12 mouse cellular contexts compared by ENCODE assay signal in the genomic region with DNA sequence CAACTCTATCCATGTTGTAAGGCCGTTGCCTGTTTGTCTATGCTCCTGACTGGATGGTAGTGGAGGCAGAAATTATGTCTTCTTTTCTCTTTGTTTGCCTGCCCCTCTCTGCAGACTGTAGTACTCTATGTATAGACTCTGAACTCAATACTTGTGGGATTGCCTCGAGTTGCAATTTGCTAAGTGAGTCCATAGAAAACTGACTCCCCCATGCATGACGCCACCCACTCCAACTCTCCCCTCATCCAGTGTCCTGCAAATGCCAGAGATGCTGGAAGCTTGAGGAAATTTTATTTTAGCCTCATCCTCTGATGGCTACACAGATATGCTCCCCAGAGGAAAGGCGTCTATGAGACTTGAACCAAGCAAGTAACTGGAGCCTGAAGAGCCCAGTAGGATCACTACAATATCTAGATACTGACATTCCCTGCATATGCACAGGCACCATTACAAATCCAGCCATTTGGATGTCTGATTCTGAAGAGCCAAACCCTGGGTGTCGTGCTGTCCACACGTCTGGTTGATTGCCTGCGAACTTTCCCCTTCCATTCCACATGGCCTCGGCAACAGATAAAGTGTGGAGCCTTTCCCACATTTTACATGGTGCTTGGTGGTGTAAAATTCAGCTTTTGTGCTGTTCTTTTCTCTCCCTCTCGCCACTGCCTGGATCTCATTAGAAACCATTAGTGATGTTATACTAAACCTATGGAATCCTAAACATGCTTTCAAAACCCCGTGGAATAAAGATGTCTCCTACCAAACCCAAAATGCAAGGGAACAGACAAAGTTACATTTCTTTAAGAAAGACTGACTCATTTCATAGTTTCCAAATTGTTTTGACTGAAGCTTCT. TPM values are rescaled to one million over a fixed set of nuclear protein-coding genes. Genes with fewer than 3 reads are reported as not detected.
DNase-seq lines count a peak whose midpoint lies in the region; ATAC-seq and TF ChIP-seq lines count a peak whose summit lies in the region.
"Had no signal": no experiment of that assay in that cellular context is flagged by ENCODE, and none has a peak within 500 bp of the region (broad histone marks: within the 10 kb centered on the region; RNA-seq: fewer than 3 reads in every experiment).

No protein-coding gene starts in this region.

- H3K9me3 ChIP-seq in heart, embryonic 12.5 days (replicated peaks): no peaks in the 10 kb centered on the region
- no peaks in the 10 kb centered on the region for H3K9me3 ChIP-seq in kidney, postnatal 0 days (replicated peaks; ENCODE audit: low read length)
- no peaks in the 10 kb centered on the region for H3K9me3 ChIP-seq in liver, embryonic 12.5 days (replicated peaks)
- H3K9me3 ChIP-seq: forebrain, embryonic 15.5 days; liver, embryonic 13.5 days had no signal

- no peak overlapping the region for H3K4me3 ChIP-seq in heart, embryonic 12.5 days
- H3K4me3 ChIP-seq in kidney, postnatal 0 days (replicated peaks; ENCODE audit: low read depth, low read length): no peak overlapping the region
- H3K4me3 ChIP-seq in embryonic fibroblast, embryonic 13.5 days (ENCODE audit: insufficient read depth, low read length): no peak overlapping the region
- H3K4me3 ChIP-seq in liver, embryonic 12.5 days: no peak overlapping the region
- H3K4me3 ChIP-seq: forebrain, embryonic 15.5 days; liver, embryonic 13.5 days had no signal

- no peak for DNase-seq in heart, postnatal 36 days
- DNase-seq in kidney, postnatal 0 days (ENCODE audit: low spot score): no peak
- no peak for DNase-seq in kidney, adult 11 months
- peak; percentile 79 for DNase-seq in NIH3T3 (ENCODE audit: low read depth)
- DNase-seq in spleen, adult 18-20 months: no peak
- DNase-seq: adrenal gland, postnatal 10 days; liver, embryonic 13.5 days had no signal

- intact Hi-C loops in heart, postnatal 36 days (cut with DNase I): loop anchor here (2.0 kb wide), 1 partner anchor 39 kb away; a partner anchor contains a TSS

- peak overlapping the region; percentile 53 for H3K27ac ChIP-seq in heart, embryonic 12.5 days (ENCODE audit: poor library complexity, severe bottlenecking)
- H3K27ac ChIP-seq in kidney, postnatal 0 days: 0 out of 2 replicates have a peak overlapping the region, but pooled peaks have one; percentile 32
- H3K27ac ChIP-seq in embryonic fibroblast, embryonic 13.5 days (ENCODE audit: insufficient read depth, low read length): peak overlapping the region; percentile 87
- H3K27ac ChIP-seq in liver, embryonic 12.5 days: no peak overlapping the region
- H3K27ac ChIP-seq: forebrain, embryonic 15.5 days; liver, embryonic 13.5 days had no signal

- H3K4me2 ChIP-seq in heart, embryonic 12.5 days: 0 out of 2 replicates have a peak overlapping the region, but pooled peaks have one; percentile 1
- H3K4me2 ChIP-seq in kidney, postnatal 0 days (ENCODE audit: low read length): no peak overlapping the region
- H3K4me2 ChIP-seq in liver, embryonic 12.5 days: no peak overlapping the region
- H3K4me2 ChIP-seq: forebrain, embryonic 15.5 days; liver, embryonic 13.5 days had no signal

- peaks cover 53% of the 10 kb centered on the region for H3K4me1 ChIP-seq in heart, embryonic 12.5 days (replicated peaks)
- 0 out of 2 replicates have a peak, but pooled peaks cover 9% of the 10 kb centered on the region for H3K4me1 ChIP-seq in kidney, postnatal 0 days (replicated peaks; ENCODE audit: insufficient read depth, low read length)
- H3K4me1 ChIP-seq in embryonic fibroblast, embryonic 13.5 days (ENCODE audit: control insufficient read depth, insufficient read depth, low read length): peaks cover 43% of the 10 kb centered on the region
- H3K4me1 ChIP-seq in liver, embryonic 12.5 days: peaks cover 6% of the 10 kb centered on the region; the same call in 1 of the 2 replicates
- H3K4me1 ChIP-seq: liver, embryonic 13.5 days had no signal

- no peak for ATAC-seq in heart, embryonic 12.5 days (ENCODE audit: insufficient number of reproducible peaks, low FRiP score)
- ATAC-seq in kidney, postnatal 0 days (replicated peaks; ENCODE audit: low FRiP score, low read depth): no peak
- ATAC-seq in liver, embryonic 12.5 days: no peak
- ATAC-seq: CD4-positive, CD25-positive, alpha-beta regulatory T cell, adult 4 months; forebrain, embryonic 15.5 days had no signal

- 37% methylated on average over 10 of the region's 10 CpGs for WGBS in heart, embryonic 12.5 days
- 48% methylated on average over 10 of the region's 10 CpGs for WGBS in kidney, postnatal 0 days
- 60% methylated on average over 10 of the region's 10 CpGs for WGBS in liver, embryonic 12.5 days (ENCODE audit: insufficient replicate concordance)

- peaks cover 4% of the 10 kb centered on the region; the same call in 1 of the 2 replicates for H3K36me3 ChIP-seq in heart, embryonic 12.5 days
- H3K36me3 ChIP-seq in kidney, postnatal 0 days (ENCODE audit: insufficient read depth, low read length): no peaks in the 10 kb centered on the region
- H3K36me3 ChIP-seq in liver, embryonic 12.5 days: no peaks in the 10 kb centered on the region
- H3K36me3 ChIP-seq: forebrain, embryonic 15.5 days; liver, embryonic 13.5 days had no signal

- no peaks in the 10 kb centered on the region for H3K27me3 ChIP-seq in heart, embryonic 12.5 days (replicated peaks)
- H3K27me3 ChIP-seq in kidney, postnatal 0 days (ENCODE audit: insufficient read depth, low read length): no peaks in the 10 kb centered on the region
- no peaks in the 10 kb centered on the region for H3K27me3 ChIP-seq in liver, embryonic 12.5 days (replicated peaks)
- H3K27me3 ChIP-seq: forebrain, embryonic 15.5 days; liver, embryonic 13.5 days had no signal

- TF ChIP-seq CTCF in kidney, postnatal 0 days (IDR thresholded peaks at IDR 0.05; ENCODE audit: low read depth): no peak
- TF ChIP-seq CTCF in embryonic fibroblast, embryonic 13.5 days (IDR thresholded peaks at IDR 0.05; ENCODE audit: borderline replicate concordance, insufficient read depth, low read length): no peak

- TF ChIP-seq POLR2A in embryonic fibroblast, embryonic 13.5 days (IDR thresholded peaks at IDR 0.05; ENCODE audit: low read depth, low read length): no peak

- no peak overlapping the region for H3K9ac ChIP-seq in heart, embryonic 12.5 days
- no peak overlapping the region for H3K9ac ChIP-seq in kidney, postnatal 0 days (ENCODE audit: low read depth, low read length)
- H3K9ac ChIP-seq in liver, embryonic 12.5 days: no peak overlapping the region
- H3K9ac ChIP-seq: forebrain, embryonic 15.5 days; liver, embryonic 13.5 days had no signal

RNA-seq across cellular contexts. Expression of a gene that starts 39.5 kb away (rescaled TPM):
- polyA plus RNA-seq in heart, embryonic 12.5 days (2016; fragmentation: Nextera tagmentation; extraction: Ambion mirVana): 161 and 164 TPM in 2 replicates
- total RNA-seq in heart, postnatal 36 days (2021): 10 to 100 TPM; 49.3 to 55.6 TPM
- 233 and 263 TPM in 2 replicates for polyA plus RNA-seq in kidney, postnatal 0 days (2015; fragmentation: Nextera tagmentation; extraction: Ambion mirVana)
- 1,420 and 1,765 TPM in 2 replicates for polyA plus RNA-seq in embryonic fibroblast, embryonic 13.5 days (2011; ENCODE audit: insufficient read length, low read depth, missing spikeins)
- 76.2 and 80.2 TPM in 2 replicates for polyA plus RNA-seq in liver, embryonic 12.5 days (2016; fragmentation: Nextera tagmentation; extraction: Ambion mirVana)
